8 mouse cellular contexts compared by ENCODE assay signal in genomic region chr12:82497866-82498631, GRCm38 (mm10).
DNase-seq lines count a peak whose midpoint lies in the region; ATAC-seq and TF ChIP-seq lines count a peak whose summit lies in the region.

No protein-coding gene starts in this region.

- TF ChIP-seq POLR2A in limb, embryonic 14.5 days (IDR thresholded peaks at IDR 0.05; ENCODE audit: borderline replicate concordance, extremely low read depth, insufficient read depth, insufficient read length): no peak

- no peak overlapping the region; the same call in 1 of the 2 replicates for H3K9ac ChIP-seq in embryonic facial prominence, embryonic 13.5 days
- H3K9ac ChIP-seq in kidney, embryonic 16.5 days (replicated peaks; ENCODE audit: low read length): no peak overlapping the region
- no peak overlapping the region for H3K9ac ChIP-seq in limb, embryonic 14.5 days (ENCODE audit: low read depth, low read length, severe bottlenecking)
- H3K9ac ChIP-seq in neural tube, embryonic 15.5 days (replicated peaks): no peak overlapping the region

- H3K4me3 ChIP-seq in embryonic facial prominence, embryonic 13.5 days: peak overlapping the region; percentile 25
- 0 out of 2 replicates have a peak overlapping the region, but pooled peaks have one; percentile 15 for H3K4me3 ChIP-seq in heart, embryonic 10.5 days
- H3K4me3 ChIP-seq in kidney, embryonic 16.5 days (ENCODE audit: low read length): peak overlapping the region; percentile 21; the same call in 1 of the 2 replicates
- no peak overlapping the region for H3K4me3 ChIP-seq in limb, embryonic 14.5 days (replicated peaks; ENCODE audit: low read length)
- peak overlapping the region; percentile 18 for H3K4me3 ChIP-seq in neural tube, embryonic 15.5 days (replicated peaks)

- H3K4me1 ChIP-seq in embryonic facial prominence, embryonic 13.5 days: no peaks in the 10 kb centered on the region
- H3K4me1 ChIP-seq in heart, embryonic 10.5 days: no peaks in the 10 kb centered on the region
- no peaks in the 10 kb centered on the region for H3K4me1 ChIP-seq in kidney, embryonic 16.5 days (ENCODE audit: insufficient read depth, low read length)
- H3K4me1 ChIP-seq in limb, embryonic 14.5 days (ENCODE audit: control insufficient read depth, insufficient read depth, low read length): no peaks in the 10 kb centered on the region
- peaks cover 2% of the 10 kb centered on the region; the same call in 1 of the 2 replicates for H3K4me1 ChIP-seq in neural tube, embryonic 15.5 days

- no peaks in the 10 kb centered on the region for H3K9me3 ChIP-seq in embryonic facial prominence, embryonic 13.5 days
- H3K9me3 ChIP-seq in heart, embryonic 10.5 days: no peaks in the 10 kb centered on the region
- no peaks in the 10 kb centered on the region for H3K9me3 ChIP-seq in kidney, embryonic 16.5 days (ENCODE audit: low read length)
- no peaks in the 10 kb centered on the region for H3K9me3 ChIP-seq in limb, embryonic 14.5 days (ENCODE audit: control insufficient read depth, low read length)
- H3K9me3 ChIP-seq in neural tube, embryonic 15.5 days (replicated peaks): no peaks in the 10 kb centered on the region

- H3K4me2 ChIP-seq in embryonic facial prominence, embryonic 13.5 days: peak overlapping the region; percentile 59
- peak overlapping the region; percentile 45 for H3K4me2 ChIP-seq in kidney, embryonic 16.5 days (replicated peaks; ENCODE audit: low read depth, low read length)
- H3K4me2 ChIP-seq in limb, embryonic 14.5 days (replicated peaks; ENCODE audit: low read depth, low read length, severe bottlenecking): peak overlapping the region; percentile 37
- H3K4me2 ChIP-seq in neural tube, embryonic 15.5 days: peak overlapping the region; percentile 49

- H3K27ac ChIP-seq in embryonic facial prominence, embryonic 13.5 days: no peak overlapping the region
- H3K27ac ChIP-seq in heart, embryonic 10.5 days: no peak overlapping the region
- H3K27ac ChIP-seq in kidney, embryonic 16.5 days (ENCODE audit: low read length): no peak overlapping the region
- no peak overlapping the region for H3K27ac ChIP-seq in limb, embryonic 14.5 days (replicated peaks; ENCODE audit: low read depth, low read length)
- H3K27ac ChIP-seq in neural tube, embryonic 15.5 days (replicated peaks): no peak overlapping the region

- WGBS in embryonic facial prominence, embryonic 13.5 days: 28% methylated on average over 11 of the region's 11 CpGs
- WGBS in heart, embryonic 10.5 days: 47% methylated on average over 11 of the region's 11 CpGs
- 35% methylated on average over 11 of the region's 11 CpGs for WGBS in kidney, embryonic 16.5 days
- WGBS in limb, embryonic 14.5 days: 36% methylated on average over 11 of the region's 11 CpGs
- WGBS in neural tube, embryonic 15.5 days: 38% methylated on average over 11 of the region's 11 CpGs

- no peaks in the 10 kb centered on the region for H3K27me3 ChIP-seq in embryonic facial prominence, embryonic 13.5 days
- no peaks in the 10 kb centered on the region for H3K27me3 ChIP-seq in heart, embryonic 10.5 days (ENCODE audit: insufficient read depth, poor library complexity, severe bottlenecking)
- H3K27me3 ChIP-seq in kidney, embryonic 16.5 days (ENCODE audit: insufficient read depth, low read length): no peaks in the 10 kb centered on the region
- no peaks in the 10 kb centered on the region for H3K27me3 ChIP-seq in limb, embryonic 14.5 days (ENCODE audit: control insufficient read depth, insufficient read depth, low read length)
- no peaks in the 10 kb centered on the region for H3K27me3 ChIP-seq in neural tube, embryonic 15.5 days (replicated peaks)

- ATAC-seq in embryonic facial prominence, embryonic 13.5 days (ENCODE audit: insufficient number of reproducible peaks, insufficient read depth, low FRiP score, low TSS enrichment, low read depth): no peak
- ATAC-seq in kidney, embryonic 16.5 days (ENCODE audit: low FRiP score, low TSS enrichment): peak; percentile 69
- ATAC-seq in limb, embryonic 14.5 days (ENCODE audit: low FRiP score, low read depth): peak; percentile 70
- peak; percentile 69; the same call in 1 of the 2 replicates for ATAC-seq in neural tube, embryonic 15.5 days (ENCODE audit: low FRiP score)
- no peak for ATAC-seq in megakaryocyte progenitor cell, adult 5-6 weeks (replicated peaks; ENCODE audit: poor library complexity)

- H3K36me3 ChIP-seq in embryonic facial prominence, embryonic 13.5 days: no peaks in the 10 kb centered on the region
- H3K36me3 ChIP-seq in heart, embryonic 10.5 days: no peaks in the 10 kb centered on the region
- no peaks in the 10 kb centered on the region for H3K36me3 ChIP-seq in kidney, embryonic 16.5 days (ENCODE audit: insufficient read depth, low read length)
- no peaks in the 10 kb centered on the region for H3K36me3 ChIP-seq in limb, embryonic 14.5 days (ENCODE audit: control insufficient read depth, insufficient read depth, low read length)
- H3K36me3 ChIP-seq in neural tube, embryonic 15.5 days: no peaks in the 10 kb centered on the region

- DNase-seq in urinary bladder, postnatal 14 days (ENCODE audit: low spot score): peak; percentile 45
- no peak for DNase-seq in urinary bladder, postnatal 4 days (ENCODE audit: low spot score in 2 of 2)
- DNase-seq in heart, embryonic 10.5 days (ENCODE audit: low spot score): peak; percentile 83
- peak; percentile 71 for DNase-seq in limb, embryonic 14.5 days (ENCODE audit: low spot score)

Comparison
In these comparisons a context has a peak if more than half of its experiments do, and no peak if none do; other contexts are left out.
1. DNase-seq: peak in urinary bladder, postnatal 14 days (single experiment), heart, embryonic 10.5 days (single experiment) and limb, embryonic 14.5 days (single experiment); none in urinary bladder, postnatal 4 days (0 of 2).
2. ATAC-seq: peak in kidney, embryonic 16.5 days (single experiment), limb, embryonic 14.5 days (single experiment) and neural tube, embryonic 15.5 days (single experiment); none in embryonic facial prominence, embryonic 13.5 days (single experiment) and megakaryocyte progenitor cell, adult 5-6 weeks (single experiment).
3. Peak in every context shown above with its lines, with median percentiles within 50 percentile points of each other: H3K4me2 ChIP-seq.